Mouse (Mus musculus) liver, embryonic 11.5 days (tissue): ENCODE data around the gene Keap1. TPM values are rescaled to one million over a fixed set of nuclear protein-coding genes. Genes with fewer than 3 reads are reported as not detected.

Experiments used
- ATAC-seq: fragments of 200-750 bp; cut with Nextera tagmentation; replicated peaks from 2 replicates; pipeline ENCODE4 v1.8.0; 2017; ENCODE audit warnings: moderate number of reproducible peaks, mild to moderate bottlenecking, moderate TSS enrichment, moderate library complexity; ENCODE audit not compliant: low FRiP score
- DNase-seq: peaks from one replicate; pipeline ENCODE4 v3.0.0-alpha.2; 2017; ENCODE audit warnings: low spot score
- H3K27ac ChIP-seq: fragments of 300-500 bp; sonication (generic); 2 replicates; pipeline ENCODE4 v1.5.1; 2014; ENCODE audit warnings: mild to moderate bottlenecking, low read depth, low read length, control low read depth
- H3K27me3 ChIP-seq: fragments of 300-500 bp; sonication (generic); replicated peaks from 2 replicates; pipeline ENCODE4 v1.6.1; 2014; ENCODE audit warnings: low read length, mixed read lengths; ENCODE audit not compliant: control insufficient read depth, insufficient read depth
- H3K36me3 ChIP-seq: fragments of 300-500 bp; sonication (generic); 2 replicates; pipeline ENCODE4 v1.6.1; 2014; ENCODE audit warnings: mild to moderate bottlenecking, low read length, moderate library complexity, mixed read lengths; ENCODE audit not compliant: control insufficient read depth, insufficient read depth
- H3K4me1 ChIP-seq: fragments of 300-500 bp; sonication (generic); replicated peaks from 2 replicates; pipeline ENCODE4 v1.6.1; 2014; ENCODE audit warnings: low read length, mixed read lengths; ENCODE audit not compliant: control insufficient read depth, insufficient read depth
- H3K4me2 ChIP-seq: fragments of 300-500 bp; sonication (generic); 2 replicates; pipeline ENCODE4 v1.6.1; 2014; ENCODE audit warnings: mild to moderate bottlenecking, control low read depth, moderate library complexity
- H3K4me3 ChIP-seq: fragments of 300-500 bp; sonication (generic); 2 replicates; pipeline ENCODE4 v1.5.1; 2014; ENCODE audit warnings: low read depth, low read length, control low read depth
- H3K9ac ChIP-seq: fragments of 300-500 bp; sonication (generic); 2 replicates; pipeline ENCODE4 v1.6.1; 2014; ENCODE audit warnings: low read depth, low read length, control low read depth
- H3K9me3 ChIP-seq: fragments of 300-500 bp; sonication (generic); 2 replicates; pipeline ENCODE4 v1.6.1; 2016; ENCODE audit warnings: low read length, inconsistent platforms, mixed read lengths; ENCODE audit not compliant: control insufficient read depth
- WGBS: fragments of 180-500 bp; shearing (Covaris S2); extraction: QIAGEN DNeasy Blood & Tissue Kit; methylation state at CpG from one replicate; pipeline ENCODE4 v1.1.7; 2014; 5-methylcytosine and 5-hydroxymethylcytosine counted together
- polyA plus RNA-seq: library from polyadenylated mRNA; unstranded; fragments of >200 nt; fragmentation: Nextera tagmentation; extraction: Ambion mirVana; gene quantifications from 2 replicates; pipeline ENCODE4 v1.2.1, GENCODE M21; 2014

The Keap1 gene
- polyA plus RNA-seq, 1 experiment from 2014 or later, result 43.8 TPM

DNA sequence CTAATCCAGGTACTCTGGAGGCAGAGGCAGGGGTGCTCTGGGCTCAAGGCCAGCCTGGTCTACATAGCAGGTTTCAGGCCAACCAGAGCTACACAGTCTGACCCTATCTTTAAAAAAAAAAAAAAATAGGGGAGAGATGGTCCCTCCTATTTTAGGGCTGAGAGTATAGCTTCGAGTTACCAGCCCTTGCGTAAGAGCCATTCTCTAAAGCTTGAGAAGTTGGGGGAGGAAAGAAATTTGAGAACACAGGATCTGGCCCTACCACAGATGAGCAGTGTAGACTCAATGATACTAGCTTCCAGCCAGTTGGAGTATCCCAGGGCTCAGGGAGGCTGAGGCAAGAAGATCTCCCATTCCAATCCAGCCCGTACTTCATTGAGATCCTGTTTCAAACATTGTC lies 45.4 kb downstream of the Keap1 start:
- no peak for ATAC-seq
- no peak overlapping the region for H3K4me3 ChIP-seq
- no peak overlapping the region for H3K27ac ChIP-seq
- H3K36me3 ChIP-seq, result peaks cover 3% of the 10 kb centered on the region; the same call in 1 of the 2 replicates
- H3K9me3 ChIP-seq, result no peaks in the 10 kb centered on the region
- no peak overlapping the region for H3K9ac ChIP-seq
- no peak overlapping the region for H3K4me2 ChIP-seq
- DNase-seq, result no peak
- H3K4me1 ChIP-seq, result no peaks in the 10 kb centered on the region; the same call in 1 of the 2 replicates
- H3K27me3 ChIP-seq, result no peaks in the 10 kb centered on the region
- 79% methylated on average over 3 of the region's 3 CpGs for WGBS

DNA sequence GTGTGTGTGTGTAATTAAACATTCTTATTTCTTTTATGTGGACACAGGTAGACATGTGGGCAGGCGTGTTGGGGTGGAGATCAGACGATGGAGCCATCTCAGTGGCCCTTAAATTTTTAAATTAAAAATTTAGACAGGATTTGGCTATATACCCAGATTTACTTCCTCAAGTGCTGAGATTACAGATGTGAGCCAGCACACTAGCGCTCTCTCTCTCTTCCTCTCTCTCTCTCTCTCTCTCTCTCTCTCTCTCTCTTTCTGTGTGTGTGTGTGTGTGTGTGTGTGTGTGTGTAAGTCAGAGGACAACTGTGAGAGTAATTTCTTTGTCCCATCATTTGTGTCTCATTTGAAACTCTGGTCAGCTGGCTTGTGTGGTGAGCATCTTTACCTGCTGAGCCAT lies 48.5 kb downstream of the Keap1 start:
- Histone ChIP-seq H3K4me3 (no peak overlapping the region), H3K9ac (no peak overlapping the region), H3K4me2 (no peak overlapping the region), H3K27ac (no peak overlapping the region), H3K36me3 (peaks cover 3% of the 10 kb centered on the region; the same call in 1 of the 2 replicates), H3K27me3 (no peaks in the 10 kb centered on the region), H3K9me3 (no peaks in the 10 kb centered on the region), H3K4me1 (peaks cover 2% of the 10 kb centered on the region)
- 87% methylated on average over 3 of the region's 3 CpGs for whole genome bisulfite sequencing
- no peak for DNase-seq
- no peak for ATAC-seq

- Histone ChIP-seq H3K27me3 (no peaks in the 10 kb centered on the region), H3K4me3 (no peak overlapping the region), H3K27ac (no peak overlapping the region), H3K9me3 (no peaks in the 10 kb centered on the region), H3K4me2 (no peak overlapping the region), H3K4me1 (peaks cover 8% of the 10 kb centered on the region), H3K9ac (no peak overlapping the region), H3K36me3 (peaks cover 3% of the 10 kb centered on the region; the same call in 1 of the 2 replicates)
- 46% methylated on average over 7 of the region's 7 CpGs for WGBS
- no peak for ATAC-seq
- no peak for DNase-seq
These were observed 49.3 kb downstream of the Keap1 start for GRCm38 (mm10) chr9:21189905-21190304.

GRCm38 (mm10) chr9:21185436-21185835 lies 53.7 kb downstream of the Keap1 start:
- H3K4me1 ChIP-seq, result peaks cover 40% of the 10 kb centered on the region
- WGBS, result 86% methylated on average over 5 of the region's 5 CpGs
- peak overlapping the region; percentile 15; the same call in 1 of the 2 replicates for H3K9ac ChIP-seq
- H3K4me3 ChIP-seq, result no peak overlapping the region
- DNase-seq (no peak), ATAC-seq (no peak)
- no peaks in the 10 kb centered on the region for H3K27me3 ChIP-seq
- H3K27ac ChIP-seq, result no peak overlapping the region
- no peak overlapping the region for H3K4me2 ChIP-seq
- no peaks in the 10 kb centered on the region for H3K36me3 ChIP-seq
- H3K9me3 ChIP-seq, result no peaks in the 10 kb centered on the region

GRCm38 (mm10) chr9:21184733-21185132 lies 54.4 kb downstream of the Keap1 start:
- Histone ChIP-seq H3K4me3 (no peak overlapping the region), H3K9ac (no peak overlapping the region), H3K27me3 (no peaks in the 10 kb centered on the region), H3K9me3 (no peaks in the 10 kb centered on the region), H3K4me1 (peaks cover 40% of the 10 kb centered on the region), H3K27ac (no peak overlapping the region), H3K4me2 (peak overlapping the region; percentile 75), H3K36me3 (no peaks in the 10 kb centered on the region)
- DNase-seq (no peak), ATAC-seq (no peak)
- 68% methylated on average over 2 of the region's 2 CpGs for WGBS

GRCm38 (mm10) chr9:21183905-21184413 lies 55.2 kb downstream of the Keap1 start:
- H3K9me3 ChIP-seq, result no peaks in the 10 kb centered on the region
- no peaks in the 10 kb centered on the region for H3K27me3 ChIP-seq
- peak overlapping the region; percentile 60 for H3K9ac ChIP-seq
- H3K4me1 ChIP-seq, result peaks cover 40% of the 10 kb centered on the region
- H3K4me3 ChIP-seq, result peak overlapping the region; percentile 51
- DNase-seq (peak; percentile 66), ATAC-seq (peak; percentile 75)
- no peaks in the 10 kb centered on the region for H3K36me3 ChIP-seq
- no peak overlapping the region for H3K27ac ChIP-seq
- peak overlapping the region; percentile 75 for H3K4me2 ChIP-seq
- WGBS, result 10% methylated on average over 33 of the region's 34 CpGs

GRCm38 (mm10) chr9:21183421-21183820 lies 55.7 kb downstream of the Keap1 start:
- Histone ChIP-seq H3K4me2 (peak overlapping the region; percentile 75), H3K9ac (peak overlapping the region; percentile 60), H3K4me1 (peaks cover 40% of the 10 kb centered on the region), H3K36me3 (no peaks in the 10 kb centered on the region), H3K27me3 (no peaks in the 10 kb centered on the region), H3K9me3 (no peaks in the 10 kb centered on the region), H3K27ac (peak overlapping the region; percentile 50), H3K4me3 (peak overlapping the region; percentile 51)
- no peak for DNase-seq
- ATAC-seq, result no peak; the same call in 1 of the 2 replicates
- WGBS, result 48% methylated on average over 6 of the region's 6 CpGs

GRCm38 (mm10) chr9:21181421-21182220 lies 57.5 kb downstream of the Keap1 start:
- Histone ChIP-seq H3K9ac (peak overlapping the region; percentile 79), H3K4me2 (peak overlapping the region; percentile 75), H3K27me3 (no peaks in the 10 kb centered on the region), H3K27ac (peak overlapping the region; percentile 72), H3K9me3 (no peaks in the 10 kb centered on the region), H3K36me3 (no peaks in the 10 kb centered on the region), H3K4me3 (peak overlapping the region; percentile 63), H3K4me1 (peaks cover 40% of the 10 kb centered on the region)
- no peak for DNase-seq
- 3% methylated on average over 47 of the region's 48 CpGs for WGBS
- peak; percentile 45 for ATAC-seq
